Mouse (Mus musculus) c-Kit-positive CD71-negative TER-119-negative erythroid progenitor cells, embryonic 14.5 days (primary cell): Measurements from ENCODE around the gene Scgb2b24.

Experiments used
- DNase-seq: peaks from one replicate; pipeline ENCODE4 v3.0.0-alpha.2; 2013; ENCODE audit warnings: low read depth

Scgb2b24 gene

GRCm38 (mm10) chr7:33739212-33739611, at the start of gene Scgb2b24:
TSS of gene Scgb2b24 (minus strand) at chr7:33739312.
- no peak for DNase-seq

- DNase-seq: no peak
Measured at GRCm38 (mm10) chr7:33743499-33743898, 4.4 kb upstream of the Scgb2b24 start, which contains the start of gene Scgb1b24. TSS of gene Scgb1b24 (plus strand) at chr7:33743799.

GRCm38 (mm10) chr7:33689864-33690263, 49.2 kb downstream of the Scgb2b24 start:
- DNase-seq: no peak
